Mouse (Mus musculus) Muller cell, postnatal 12 days (primary cell): Measurements from ENCODE around the gene Med29.
A peak's percentile ranks its signal among the peaks of the same experiment; 100 is the strongest.

ENCODE experiments used
- DNase-seq: peaks from one replicate; pipeline ENCODE4 v3.0.0-alpha.2; 2015; ENCODE audit errors: inconsistent ontology term

Gene Med29

GRCm38 (mm10) chr7:28376011-28376771 is 16.3 kb downstream of the Med29 start:
- DNase-seq = peak; percentile 79

DNA sequence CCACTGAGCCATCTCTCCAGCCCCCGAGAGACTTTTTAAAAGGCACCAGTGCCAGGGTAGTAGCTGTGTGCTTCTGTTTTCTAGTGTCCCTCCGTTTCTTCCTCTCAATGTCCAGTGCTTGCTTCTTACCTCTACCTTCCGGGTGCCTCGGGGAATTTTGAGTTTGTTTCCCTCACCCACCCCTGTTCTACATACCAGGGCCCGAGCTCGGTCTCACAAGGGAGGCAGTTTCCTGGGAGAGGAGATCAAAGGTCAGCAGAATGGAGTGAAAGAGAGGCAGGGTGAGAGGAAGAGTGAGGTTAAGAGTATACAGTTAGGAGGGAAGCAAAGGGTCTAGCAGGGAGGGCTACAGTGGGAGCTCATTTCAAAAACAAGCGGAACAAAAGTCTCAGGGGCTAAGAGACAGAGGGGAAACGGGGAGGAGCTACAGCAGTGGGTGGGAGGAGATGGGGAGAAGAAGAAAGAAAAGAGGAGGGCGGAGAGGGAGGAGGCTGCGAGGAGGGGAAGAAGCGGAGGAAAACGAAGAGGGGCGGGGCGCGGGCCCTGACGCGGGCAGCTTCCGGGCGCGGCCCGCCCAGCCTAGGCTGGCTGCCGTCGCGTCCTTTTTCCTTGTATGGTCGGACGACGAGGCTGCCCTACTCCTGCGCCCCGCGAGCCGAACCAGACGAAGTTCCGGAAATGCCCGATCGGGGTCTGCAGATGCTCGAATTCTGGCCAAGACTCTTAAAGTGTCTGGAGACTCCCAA is 17.2 kb downstream of the Med29 start:
- peak; percentile 98 for DNase-seq

GRCm38 (mm10) chr7:28374647-28375046 is 17.9 kb downstream of the Med29 start:
- peak; percentile 29 for DNase-seq

DNA sequence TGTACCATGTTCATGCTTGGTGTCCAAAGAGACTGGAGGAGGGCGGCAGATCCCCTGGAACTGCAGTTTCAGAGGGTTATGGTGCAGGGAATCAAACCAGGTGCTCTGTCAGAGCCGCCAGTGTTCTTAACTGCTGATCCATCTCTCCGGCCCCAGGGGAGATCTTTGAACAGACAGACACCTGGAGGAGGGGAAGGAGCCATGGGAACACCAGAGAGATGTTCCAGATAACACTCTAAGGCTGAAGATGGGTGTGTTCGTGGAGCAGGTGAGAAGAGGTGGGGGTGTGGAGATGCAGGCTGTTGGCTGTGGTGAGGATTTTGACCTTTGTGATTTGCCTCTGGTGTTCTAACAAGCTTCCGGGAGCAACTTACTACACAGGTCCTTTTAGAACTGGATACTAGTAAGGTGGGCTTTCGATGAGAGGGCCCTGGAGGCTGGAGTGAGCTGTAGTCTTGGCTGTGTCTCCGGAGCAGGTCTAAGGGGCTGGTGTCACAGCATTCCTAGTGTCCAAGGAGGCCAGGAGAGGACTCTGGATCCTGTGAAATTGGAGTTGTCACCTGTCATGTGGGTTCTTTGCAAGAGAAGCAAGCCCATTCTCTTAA is 18.5 kb downstream of the Med29 start:
- no peak for DNase-seq

DNA sequence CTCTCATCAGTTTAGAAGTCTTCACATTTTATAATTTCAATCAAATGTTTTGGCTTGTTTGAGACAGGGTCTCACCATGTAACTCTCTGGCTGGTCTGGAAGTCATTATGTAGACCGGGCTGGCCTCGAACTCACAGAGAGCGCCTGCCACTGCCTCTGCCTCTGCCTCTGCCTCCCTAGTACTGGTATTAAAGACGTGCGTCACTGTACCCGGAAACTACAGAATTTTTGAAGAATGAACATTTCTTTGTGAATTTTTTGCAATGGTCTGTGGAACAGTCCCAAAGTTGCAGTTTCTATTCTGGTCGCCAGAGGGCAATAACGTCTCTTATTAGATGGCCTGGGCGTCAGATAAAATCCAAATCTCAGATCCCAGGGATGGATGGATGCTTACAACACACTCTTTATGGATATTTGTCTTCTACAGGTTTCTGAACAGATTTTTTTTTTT is 19.4 kb downstream of the Med29 start:
- peak; percentile 91 for DNase-seq

DNA sequence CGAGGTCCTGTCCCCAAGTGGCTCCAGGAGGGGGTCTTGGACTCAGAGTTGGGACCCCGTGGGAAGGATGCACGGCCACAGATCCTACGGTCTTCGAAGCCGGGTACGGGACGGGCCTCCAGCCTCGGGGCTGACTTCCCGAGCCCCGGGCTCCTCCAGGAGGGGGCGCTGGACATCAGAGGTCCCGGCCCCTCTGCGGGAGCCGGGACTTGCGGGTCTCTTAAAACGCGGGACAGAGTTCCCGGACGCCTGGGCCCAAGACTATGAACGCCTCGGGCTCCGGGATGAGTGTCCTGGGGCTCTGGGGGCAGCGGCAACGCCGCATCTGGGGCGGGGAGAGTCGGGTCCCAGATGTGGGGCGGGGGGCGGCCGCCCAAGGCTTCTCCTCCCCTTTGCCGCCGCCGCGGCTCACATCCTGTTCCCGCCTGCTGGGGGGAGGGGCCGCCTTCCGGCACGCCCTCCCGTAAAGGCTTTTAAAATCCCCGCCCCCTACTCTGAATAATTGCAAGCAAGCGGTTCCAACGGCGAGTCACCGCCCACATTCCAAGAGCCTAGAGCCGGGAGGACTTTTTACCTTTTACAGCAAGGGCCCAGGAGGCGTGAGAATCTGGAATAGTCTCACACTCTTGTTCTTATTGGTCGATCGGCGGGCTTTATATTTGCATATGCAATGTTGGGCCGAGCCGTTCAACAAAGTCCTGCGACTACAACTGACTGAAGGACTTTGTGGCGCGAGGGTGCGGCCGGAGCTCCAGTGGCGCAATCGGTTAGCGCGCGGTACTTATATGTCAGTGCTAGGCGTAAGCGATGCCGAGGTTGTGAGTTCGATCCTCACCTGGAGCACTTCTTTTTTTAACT is 20.0 kb downstream of the Med29 start, which contains the start of gene Plekhg2:
Gene Plekhg2, minus strand, starts transcription at position 349 of the 858 bp plus-strand sequence.
- peak; percentile 100 for DNase-seq

- peak; percentile 73 for DNase-seq
These were observed 21.0 kb downstream of the Med29 start for GRCm38 (mm10) chr7:28371514-28371989.

DNA sequence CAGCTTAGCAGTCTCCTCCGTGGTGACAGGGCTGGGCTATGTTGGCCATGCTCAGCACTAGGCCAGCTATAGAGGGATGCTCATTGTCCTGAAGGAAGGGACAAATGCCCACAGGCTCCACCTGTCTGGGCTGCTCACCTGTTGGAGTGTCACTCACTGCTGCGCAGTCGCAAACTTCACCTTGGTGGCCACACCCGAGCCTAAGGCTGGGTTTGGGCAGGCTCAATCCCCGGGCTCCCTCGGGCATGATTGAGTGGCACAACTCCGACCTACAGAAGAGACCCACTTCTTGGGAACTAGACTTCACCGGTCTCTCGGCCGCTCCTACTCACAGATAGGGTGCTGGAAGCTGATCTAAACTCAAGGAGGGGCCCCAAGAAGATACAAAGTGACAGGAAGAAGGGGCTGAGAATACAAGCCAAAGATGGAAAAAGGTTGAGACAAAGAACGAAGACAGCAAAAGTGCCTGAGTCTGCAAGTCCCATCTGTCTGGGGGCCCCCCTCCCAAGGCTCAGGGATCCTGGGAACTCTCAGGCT is 21.5 kb downstream of the Med29 start:
- DNase-seq = no peak

- no peak for DNase-seq
These were observed 22.5 kb downstream of the Med29 start for GRCm38 (mm10) chr7:28370051-28370450.

GRCm38 (mm10) chr7:28368276-28368920 is 24.1 kb downstream of the Med29 start:
- DNase-seq = no peak

GRCm38 (mm10) chr7:28367663-28368275 is 24.7 kb downstream of the Med29 start:
- DNase-seq = peak; percentile 40

GRCm38 (mm10) chr7:28362441-28363060 is 30.0 kb downstream of the Med29 start:
- no peak for DNase-seq

- no peak for DNase-seq
These were observed 30.7 kb downstream of the Med29 start for GRCm38 (mm10) chr7:28361647-28362341.

DNA sequence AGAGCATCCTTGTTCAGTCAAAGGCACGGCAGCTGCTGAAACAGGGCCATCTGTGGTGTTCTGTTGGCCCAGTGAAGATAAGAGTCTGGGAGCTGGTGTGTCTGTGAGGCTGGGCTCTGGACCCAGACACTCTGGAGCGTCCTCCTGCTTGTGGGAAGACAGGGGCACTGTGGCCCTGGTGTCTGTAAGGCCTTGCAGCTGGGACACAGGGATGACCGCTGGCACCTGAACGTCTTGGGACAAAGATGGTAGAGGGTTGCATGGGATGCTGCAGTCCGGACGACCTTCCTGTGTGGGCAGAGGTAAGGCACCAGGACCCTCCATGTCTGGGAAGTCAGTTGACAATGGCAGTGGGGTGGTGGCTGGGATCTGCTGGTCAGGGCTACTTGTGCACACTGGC is 32.2 kb downstream of the Med29 start:
- no peak for DNase-seq

DNA sequence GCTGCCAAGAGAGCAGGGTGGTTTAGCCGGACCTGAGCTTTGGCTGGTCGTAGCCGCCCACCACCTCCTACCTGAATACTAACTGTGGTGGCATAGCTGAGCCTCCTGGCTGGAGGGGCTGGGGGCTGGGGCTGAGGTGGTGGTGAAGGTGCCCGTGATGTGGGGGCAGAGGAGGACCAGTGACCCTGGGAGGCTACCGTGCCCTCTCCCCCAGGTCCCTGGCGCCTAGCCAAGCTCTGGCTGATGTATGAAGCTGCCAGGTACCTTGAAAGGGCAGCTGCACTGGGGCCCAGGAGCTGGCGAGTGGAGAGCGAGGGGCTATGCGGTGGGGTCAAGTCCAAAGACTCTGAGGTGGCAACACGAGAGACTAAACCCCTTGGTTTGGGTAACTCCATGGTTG is 32.7 kb downstream of the Med29 start:
- DNase-seq = no peak

DNA sequence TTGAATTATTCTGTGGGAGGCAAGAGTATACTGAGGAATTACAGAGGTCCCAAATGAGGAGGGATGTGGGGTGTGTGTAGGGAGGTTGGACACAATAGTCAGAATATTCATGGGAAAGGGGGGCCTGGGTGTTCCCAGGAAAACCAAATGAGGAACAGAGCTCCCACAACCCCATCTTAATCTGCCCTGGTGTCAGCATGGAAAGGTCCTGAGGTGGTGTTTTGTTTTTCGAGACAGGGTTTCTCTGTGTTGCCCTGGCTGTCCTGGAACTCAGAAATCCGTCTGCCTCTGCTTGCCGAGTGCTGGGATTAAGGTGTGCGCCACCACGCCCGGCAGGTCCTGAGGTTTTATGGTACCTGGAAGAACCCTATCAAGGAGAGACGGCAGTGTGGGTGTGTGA is 34.1 kb downstream of the Med29 start:
- DNase-seq = no peak

DNA sequence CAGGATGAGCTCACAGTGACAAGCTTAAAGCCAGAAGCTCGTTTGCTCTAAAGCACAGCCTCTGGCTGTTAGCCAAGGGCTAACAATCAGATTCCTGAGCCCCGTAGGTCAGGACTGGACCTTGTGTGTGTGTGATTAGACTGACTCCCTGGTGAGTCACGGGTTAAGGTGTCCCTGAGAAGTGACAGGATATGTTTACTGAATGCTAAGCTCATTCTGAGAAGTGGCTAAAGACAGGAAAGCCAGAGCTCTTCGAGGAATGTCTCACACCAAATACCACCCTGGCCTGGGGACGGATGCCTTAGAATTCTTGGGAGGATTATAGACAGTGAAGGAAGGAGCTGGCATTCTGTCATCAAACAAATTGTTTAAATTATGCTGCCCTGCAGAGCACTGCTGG is 34.5 kb downstream of the Med29 start:
- peak; percentile 83 for DNase-seq

DNA sequence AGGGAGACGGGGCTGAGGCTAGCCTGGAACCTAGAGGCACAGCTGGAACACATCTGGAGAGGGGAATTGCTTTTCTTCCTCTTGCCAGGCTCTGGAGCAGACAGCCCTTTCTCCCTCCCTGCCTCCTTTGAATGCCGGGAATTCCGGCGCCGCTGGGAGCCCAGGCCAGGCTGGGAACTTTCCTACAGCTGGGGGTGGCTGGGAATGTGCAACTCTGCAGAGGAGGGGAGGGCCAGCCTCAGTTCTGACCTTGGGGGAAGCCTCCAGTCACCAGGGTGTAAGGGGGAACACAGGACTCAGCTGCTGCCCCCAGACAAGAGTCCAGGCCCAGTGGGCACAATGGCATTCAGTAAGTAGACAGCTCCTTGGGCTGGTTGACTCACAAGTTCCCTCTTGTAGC is 35.5 kb downstream of the Med29 start:
- DNase-seq = peak; percentile 90

- DNase-seq = no peak
These were observed 37.3 kb downstream of the Med29 start for GRCm38 (mm10) chr7:28355221-28355620.
